Mouse (Mus musculus): ENCODE measurements around the gene F930015N05Rik. TPM values are rescaled to one million over a fixed set of nuclear protein-coding genes. Genes with fewer than 3 reads are reported as not detected.

Gene F930015N05Rik
- total RNA-seq, 2 experiments from 2014 or later: 0.22 TPM; not detected in 1

GRCm38 (mm10) chr11:64396331-64396881, 40.0 kb downstream of the F930015N05Rik start:
- DNase-seq: peak; percentile 4 to 11
- intact Hi-C loops (cut with DNase I): no loop called here

GRCm38 (mm10) chr11:64386333-64386732, 50.1 kb downstream of the F930015N05Rik start:
- no peak for DNase-seq
- intact Hi-C loops (cut with DNase I): no loop called here

Other genes starting within 250 kb of the F930015N05Rik start
- gene Hs3st3a1, start 1.3 kb downstream of the F930015N05Rik start, total RNA-seq (2021): under 1 TPM; 0.25 to 0.60 TPM